Mouse (Mus musculus): ENCODE measurements around the gene Olfr996. TPM values are rescaled to one million over a fixed set of nuclear protein-coding genes. Genes with fewer than 3 reads are reported as not detected.
A peak's percentile ranks its signal among the peaks of the same experiment; 100 is the strongest.
"Not testable (repeated sequence)": the region's sequence is repeated elsewhere in the genome, so short reads cannot be mapped to it uniquely, and the experiment has no call there.

Gene Olfr996
- not detected in 2 replicates for total RNA-seq (2014; fragmentation: Nextera tagmentation)
- total RNA-seq (2017) = not detected in 2 replicates

- no peak for ATAC-seq (replicated peaks; ENCODE audit: poor library complexity, severe bottlenecking)
Observed at GRCm38 (mm10) chr2:85578915-85579314, at the start of gene Olfr996. Gene Olfr996, plus strand, starts transcription at chr2:85579215.

- ATAC-seq (replicated peaks; ENCODE audit: poor library complexity, severe bottlenecking) = no peak
Observed at GRCm38 (mm10) chr2:85532082-85532778, 46.8 kb upstream of the Olfr996 start.

- no peak for ATAC-seq (replicated peaks; ENCODE audit: poor library complexity, severe bottlenecking)
Observed at GRCm38 (mm10) chr2:85533934-85534333, 45.1 kb upstream of the Olfr996 start.

GRCm38 (mm10) chr2:85554806-85555205, 24.2 kb upstream of the Olfr996 start:
- ATAC-seq (replicated peaks; ENCODE audit: poor library complexity, severe bottlenecking) = no peak

DNA sequence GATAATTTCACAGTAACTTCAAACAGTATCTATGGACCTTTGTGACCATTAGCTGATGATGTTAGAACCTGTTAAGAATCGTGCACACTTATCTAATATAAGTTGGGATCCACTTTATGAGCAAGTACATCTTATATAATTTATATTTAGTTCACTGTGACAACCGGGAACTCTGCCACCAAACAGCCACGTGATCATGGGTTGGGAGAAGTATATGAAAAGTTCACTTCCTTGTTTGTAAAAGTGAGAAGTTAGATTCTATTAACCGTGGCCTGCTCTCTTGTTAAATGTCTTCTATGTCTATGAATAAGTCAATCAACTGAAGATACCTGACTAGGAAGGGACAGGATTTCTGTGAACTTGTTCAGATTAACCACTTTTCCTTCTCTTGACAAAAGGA, 18.8 kb upstream of the Olfr996 start:
- ATAC-seq (replicated peaks; ENCODE audit: poor library complexity, severe bottlenecking) = 0 out of 2 replicates have a peak, but pooled peaks have one; percentile 27

DNA sequence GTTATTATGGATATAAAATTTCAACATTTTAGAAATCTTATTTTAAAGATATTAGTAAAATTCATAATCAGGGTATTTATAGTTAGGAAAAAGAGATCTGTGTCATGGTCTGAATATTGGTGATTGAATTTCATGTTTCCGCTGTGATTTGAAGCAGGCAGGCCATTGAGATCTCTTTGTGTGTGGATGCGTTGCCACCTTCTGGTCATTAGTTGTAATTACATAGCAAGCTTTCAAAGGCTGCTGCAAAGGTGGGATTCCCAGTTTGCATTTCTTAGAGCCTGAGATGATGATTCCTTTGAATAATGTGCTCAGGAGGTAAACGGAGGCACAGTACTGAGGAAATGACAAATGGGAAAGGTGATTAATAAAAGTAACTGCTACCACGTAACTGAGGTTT, 17.8 kb upstream of the Olfr996 start:
- ATAC-seq (replicated peaks; ENCODE audit: poor library complexity, severe bottlenecking) = peak; percentile 80

DNA sequence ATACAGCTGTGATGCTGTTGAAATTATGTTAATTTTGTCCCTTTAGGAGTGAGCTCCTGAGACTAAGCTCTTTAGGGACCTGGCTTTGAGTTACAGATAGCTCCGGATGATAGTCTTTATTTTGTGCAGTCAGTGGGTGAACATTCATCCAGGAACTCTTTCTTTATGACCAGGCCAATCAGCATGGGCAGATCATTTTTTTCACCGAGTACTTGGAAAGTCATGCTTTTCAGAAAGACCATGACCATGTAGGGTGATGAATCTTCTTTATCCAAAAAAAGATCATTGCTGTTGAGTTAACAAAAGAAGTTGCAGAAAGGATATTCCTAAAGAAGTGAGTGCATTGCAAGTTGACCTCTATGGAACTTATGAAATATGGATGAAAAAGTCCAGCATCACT, 9.6 kb downstream of the Olfr996 start, which contains the start of gene Olfr998:
Olfr998 (plus strand) TSS at position 301 of the 400 bp plus-strand sequence.
- ATAC-seq (replicated peaks; ENCODE audit: poor library complexity, severe bottlenecking) = not testable (repeated sequence)

DNA sequence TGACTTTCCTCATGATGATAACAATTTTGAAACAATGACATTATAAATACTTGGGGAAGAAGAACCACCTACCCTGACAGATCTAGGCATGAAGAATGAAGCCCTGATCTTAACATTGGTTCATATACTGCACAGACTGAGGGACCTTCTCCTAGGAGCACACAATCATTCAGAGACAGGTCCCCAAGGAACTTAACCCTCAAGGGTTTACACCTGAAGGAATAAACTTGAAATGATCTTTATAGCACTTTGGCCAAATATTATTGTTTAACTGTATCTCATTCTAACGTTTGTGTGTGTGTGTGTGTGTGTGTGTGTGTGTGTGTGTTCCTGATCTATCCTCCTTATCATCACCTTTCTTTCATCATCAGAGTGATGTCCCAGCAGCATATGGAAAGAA, 32.8 kb downstream of the Olfr996 start, which contains the start of gene Olfr1000:
Olfr1000 (minus strand) TSS at position 101 of the 400 bp plus-strand sequence.
- no peak for ATAC-seq (replicated peaks; ENCODE audit: poor library complexity, severe bottlenecking)

Other genes starting within 250 kb of the Olfr996 start
- gene Olfr987, start 239.9 kb upstream of the Olfr996 start, total RNA-seq (2014; fragmentation: Nextera tagmentation) = not detected in 2 replicates
- gene Olfr987, start 239.9 kb upstream of the Olfr996 start, total RNA-seq (2017) = not detected in 2 replicates
- gene Olfr988, start 216.0 kb upstream of the Olfr996 start, total RNA-seq (2014; fragmentation: Nextera tagmentation) = not detected in 2 replicates
- gene Olfr988, start 216.0 kb upstream of the Olfr996 start, total RNA-seq (2017) = not detected in 2 replicates
- gene Olfr992, start 169.7 kb upstream of the Olfr996 start, total RNA-seq (2014; fragmentation: Nextera tagmentation) = not detected in 2 replicates
- gene Olfr992, start 169.7 kb upstream of the Olfr996 start, total RNA-seq (2017) = not detected in 2 replicates
- not detected in 2 replicates for gene Olfr993, start 164.3 kb upstream of the Olfr996 start, total RNA-seq (2014; fragmentation: Nextera tagmentation)
- gene Olfr993, start 164.3 kb upstream of the Olfr996 start, total RNA-seq (2017) = not detected in 2 replicates
- gene Olfr994, start 142.8 kb upstream of the Olfr996 start, total RNA-seq (2014; fragmentation: Nextera tagmentation) = not detected in 2 replicates
- gene Olfr994, start 142.8 kb upstream of the Olfr996 start, total RNA-seq (2017) = not detected in 2 replicates
- gene Olfr995, start 135.6 kb upstream of the Olfr996 start, total RNA-seq (2014; fragmentation: Nextera tagmentation) = not detected in 2 replicates
- not detected in 2 replicates for gene Olfr995, start 135.6 kb upstream of the Olfr996 start, total RNA-seq (2017)
- not detected in 2 replicates for gene 4833423E24Rik, start 60.2 kb upstream of the Olfr996 start, total RNA-seq (2014; fragmentation: Nextera tagmentation)
- not detected in 2 replicates for gene 4833423E24Rik, start 60.2 kb upstream of the Olfr996 start, total RNA-seq (2017)
- gene Olfr998, start 9.7 kb downstream of the Olfr996 start, total RNA-seq (2014; fragmentation: Nextera tagmentation) = not detected in 2 replicates
- gene Olfr998, start 9.7 kb downstream of the Olfr996 start, total RNA-seq (2017) = not detected in 2 replicates
- not detected in 2 replicates for gene Olfr1000, start 32.7 kb downstream of the Olfr996 start, total RNA-seq (2014; fragmentation: Nextera tagmentation)
- not detected in 2 replicates for gene Olfr1000, start 32.7 kb downstream of the Olfr996 start, total RNA-seq (2017)
- gene Olfr1002, start 71.5 kb downstream of the Olfr996 start, total RNA-seq (2014; fragmentation: Nextera tagmentation) = not detected in 2 replicates
- gene Olfr1002, start 71.5 kb downstream of the Olfr996 start, total RNA-seq (2017) = not detected in 2 replicates
- gene Olfr154, start 85.2 kb downstream of the Olfr996 start, total RNA-seq (2014; fragmentation: Nextera tagmentation) = not detected in 2 replicates
- not detected in 2 replicates for gene Olfr154, start 85.2 kb downstream of the Olfr996 start, total RNA-seq (2017)
- not detected in 2 replicates for gene Olfr1006, start 99.6 kb downstream of the Olfr996 start, total RNA-seq (2014; fragmentation: Nextera tagmentation)
- gene Olfr1006, start 99.6 kb downstream of the Olfr996 start, total RNA-seq (2017) = not detected in 2 replicates
- not detected in 2 replicates for gene Olfr1008, start 110.2 kb downstream of the Olfr996 start, total RNA-seq (2014; fragmentation: Nextera tagmentation)
- not detected in 2 replicates for gene Olfr1008, start 110.2 kb downstream of the Olfr996 start, total RNA-seq (2017)
- not detected in 2 replicates for gene Olfr1009, start 136.2 kb downstream of the Olfr996 start, total RNA-seq (2014; fragmentation: Nextera tagmentation)
- not detected in 2 replicates for gene Olfr1009, start 136.2 kb downstream of the Olfr996 start, total RNA-seq (2017)
- gene Olfr1012, start 183.6 kb downstream of the Olfr996 start, total RNA-seq (2014; fragmentation: Nextera tagmentation) = not detected in 2 replicates
- not detected in 2 replicates for gene Olfr1012, start 183.6 kb downstream of the Olfr996 start, total RNA-seq (2017)
- not detected in 2 replicates for gene Olfr1013, start 187.9 kb downstream of the Olfr996 start, total RNA-seq (2014; fragmentation: Nextera tagmentation)
- not detected in 2 replicates for gene Olfr1013, start 187.9 kb downstream of the Olfr996 start, total RNA-seq (2017)
- not detected in 2 replicates for gene Olfr1014, start 193.5 kb downstream of the Olfr996 start, total RNA-seq (2014; fragmentation: Nextera tagmentation)
- not detected in 2 replicates for gene Olfr1014, start 193.5 kb downstream of the Olfr996 start, total RNA-seq (2017)
- not detected in 2 replicates for gene Olfr1015, start 202.8 kb downstream of the Olfr996 start, total RNA-seq (2014; fragmentation: Nextera tagmentation)
- not detected in 2 replicates for gene Olfr1015, start 202.8 kb downstream of the Olfr996 start, total RNA-seq (2017)
- gene Olfr1016, start 223.3 kb downstream of the Olfr996 start, total RNA-seq (2014; fragmentation: Nextera tagmentation) = not detected in 2 replicates
- gene Olfr1016, start 223.3 kb downstream of the Olfr996 start, total RNA-seq (2017) = not detected in 2 replicates
- gene Olfr1018, start 239.3 kb downstream of the Olfr996 start, total RNA-seq (2014; fragmentation: Nextera tagmentation) = not detected in 2 replicates
- gene Olfr1018, start 239.3 kb downstream of the Olfr996 start, total RNA-seq (2017) = not detected in 2 replicates